Mouse (Mus musculus): ENCODE data around the gene Stap1.

The Stap1 gene

GRCm38 (mm10) chr5:86128749-86129148 lies 57.2 kb downstream of the Stap1 start:
- no peak for ATAC-seq (ENCODE audit: low TSS enrichment)

GRCm38 (mm10) chr5:86129828-86130227 lies 58.3 kb downstream of the Stap1 start:
- ATAC-seq (ENCODE audit: low TSS enrichment), result no peak
